Mouse (Mus musculus): ENCODE measurements around the gene Cdk20.

GRCm38 (mm10) chr13:64384937-64385336 lies 47.2 kb upstream of the Cdk20 start:
- TF ChIP-seq CTCF (IDR thresholded peaks at IDR 0.05; ENCODE audit: borderline replicate concordance, extremely low read depth, insufficient read depth, insufficient read length), result no peak
- TF ChIP-seq POLR2A (IDR thresholded peaks at IDR 0.05; ENCODE audit: borderline replicate concordance, extremely low read depth, insufficient read depth, insufficient read length, poor library complexity, severe bottlenecking), result no peak
